Mouse (Mus musculus): ENCODE measurements around the gene Adcy1.
A peak's percentile ranks its signal among the peaks of the same experiment; 100 is the strongest.

Adcy1 gene

DNA sequence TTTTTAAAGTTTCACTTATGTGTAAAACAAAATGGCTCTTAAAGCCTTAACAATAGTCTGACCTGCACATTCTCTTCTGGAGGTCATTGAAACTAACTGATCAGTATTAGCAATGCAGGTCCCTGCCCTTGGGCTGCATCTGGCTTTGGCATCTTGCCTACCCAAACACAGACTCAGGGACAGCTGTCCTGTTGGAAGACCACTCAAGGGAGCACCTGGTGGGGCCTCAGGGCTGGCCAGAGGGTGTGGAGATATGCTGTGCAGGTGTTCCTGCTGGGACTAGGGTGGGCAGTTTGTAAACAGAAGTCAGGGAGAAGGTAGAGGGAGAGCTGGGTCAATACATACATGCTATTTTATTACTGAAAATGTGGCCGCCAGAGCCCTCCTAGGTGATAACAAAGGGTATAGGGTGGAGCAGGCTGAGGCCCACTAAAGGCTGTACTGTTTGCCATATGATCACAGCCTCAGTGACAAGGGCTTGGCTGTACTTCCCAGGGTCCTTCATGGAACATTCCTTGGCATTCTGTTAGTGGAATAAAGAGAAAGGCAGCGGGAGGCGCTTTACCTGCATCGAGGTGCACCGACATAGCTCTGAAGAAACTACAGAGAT is 73.1 kb downstream of the Adcy1 start:
- DNase-seq (ENCODE audit: low spot score in 2 of 2), result no peak

- no peak for DNase-seq (ENCODE audit: low spot score in 2 of 2)
Observed at GRCm38 (mm10) chr11:7138370-7138769, 75.1 kb downstream of the Adcy1 start.

DNA sequence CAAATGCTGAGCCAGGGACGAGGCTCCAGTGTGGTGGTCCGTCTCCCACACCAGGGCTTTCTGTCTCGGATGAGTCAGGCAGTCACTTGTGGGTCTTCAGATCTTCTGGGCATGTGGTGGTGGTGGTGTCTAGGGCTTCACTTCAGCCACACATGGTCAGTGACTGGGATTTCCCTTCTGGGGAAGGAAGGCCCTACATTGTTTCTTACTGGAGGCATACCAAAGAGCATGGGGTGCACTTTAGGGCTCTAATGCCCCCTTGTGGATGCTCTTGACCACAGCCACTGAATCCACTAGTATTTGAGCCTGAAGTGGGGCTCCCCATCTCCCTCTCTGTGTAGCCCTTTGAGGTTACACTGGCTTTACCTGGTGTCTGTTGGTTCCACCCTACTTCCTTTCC is 77.2 kb downstream of the Adcy1 start:
- peak in 1 of 2 experiments; percentile 13 for DNase-seq (ENCODE audit: low spot score in 2 of 2)

DNA sequence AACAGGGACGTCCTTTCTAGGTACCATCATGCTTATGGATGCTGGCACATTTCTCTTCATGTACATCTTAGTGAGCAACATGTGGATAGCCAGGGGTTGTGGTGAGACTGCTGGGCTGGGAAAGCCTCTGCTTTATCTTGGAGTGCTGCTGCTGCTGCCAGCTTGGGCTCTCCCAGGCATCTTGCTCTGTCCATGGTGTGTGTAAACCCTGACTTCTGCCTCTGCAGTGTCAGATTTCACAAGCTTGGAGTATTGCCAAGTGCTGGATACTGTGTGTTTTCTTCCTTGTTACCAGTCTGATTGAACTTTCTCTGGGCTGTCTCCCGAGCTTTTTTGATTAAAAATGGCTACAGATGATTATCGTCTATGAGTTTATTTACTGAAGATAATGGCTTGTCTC is 79.4 kb downstream of the Adcy1 start:
- peak; percentile 32 to 44 for DNase-seq (ENCODE audit: low spot score in 2 of 2)

GRCm38 (mm10) chr11:7144369-7144768 is 81.1 kb downstream of the Adcy1 start:
- no peak for DNase-seq (ENCODE audit: low spot score in 2 of 2)

- no peak for DNase-seq (ENCODE audit: low spot score in 2 of 2)
Observed at GRCm38 (mm10) chr11:7145221-7145620, 81.9 kb downstream of the Adcy1 start.

DNA sequence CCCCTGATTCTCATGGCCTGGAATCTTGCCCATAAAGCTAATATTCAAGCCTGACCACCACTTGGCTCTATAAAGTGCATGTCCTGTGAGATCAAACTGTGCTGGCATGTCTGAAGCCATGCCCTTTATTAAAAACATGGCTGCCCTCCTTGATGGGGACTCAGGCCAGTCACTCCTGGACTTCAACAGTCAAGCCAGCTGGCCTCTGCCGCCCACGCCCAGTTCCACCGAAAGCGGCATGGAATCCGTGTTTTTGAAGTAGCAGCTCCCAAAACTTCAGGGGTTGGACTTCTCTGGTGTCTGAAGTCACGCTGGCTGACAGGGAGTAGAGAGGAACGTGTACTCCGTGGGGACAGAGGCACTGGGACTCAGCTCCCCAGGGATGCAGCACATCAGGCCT is 84.2 kb downstream of the Adcy1 start:
- DNase-seq (ENCODE audit: low spot score in 2 of 2), result no peak

- no peak for DNase-seq (ENCODE audit: low spot score in 2 of 2)
Observed at GRCm38 (mm10) chr11:7147945-7148344, 84.7 kb downstream of the Adcy1 start.

GRCm38 (mm10) chr11:7149471-7149870 is 86.2 kb downstream of the Adcy1 start:
- no peak for DNase-seq (ENCODE audit: low spot score in 2 of 2)

DNA sequence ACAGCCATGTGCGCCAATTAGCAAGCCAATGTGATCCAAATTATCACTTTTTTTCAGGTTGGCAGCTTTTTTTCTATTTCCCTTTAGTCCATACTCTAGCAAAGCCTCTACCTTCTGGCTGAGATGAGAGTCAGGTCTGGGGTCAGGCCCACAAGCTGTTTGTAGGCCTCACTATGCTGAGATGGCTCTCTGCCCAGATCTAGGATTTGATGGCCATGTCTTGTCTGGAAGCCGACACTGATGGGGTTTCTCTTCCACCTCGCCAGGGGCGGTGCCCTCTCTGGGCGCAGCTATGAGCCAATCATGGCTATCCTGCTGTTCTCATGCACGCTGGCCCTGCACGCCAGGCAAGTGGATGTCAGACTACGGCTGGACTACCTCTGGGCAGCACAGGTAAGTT is 87.2 kb downstream of the Adcy1 start:
- no peak for DNase-seq (ENCODE audit: low spot score in 2 of 2)

- no peak for DNase-seq (ENCODE audit: low spot score in 2 of 2)
Observed at GRCm38 (mm10) chr11:7152371-7152770, 89.1 kb downstream of the Adcy1 start.

GRCm38 (mm10) chr11:7153081-7153480 is 89.8 kb downstream of the Adcy1 start:
- no peak for DNase-seq (ENCODE audit: low spot score in 2 of 2)

DNA sequence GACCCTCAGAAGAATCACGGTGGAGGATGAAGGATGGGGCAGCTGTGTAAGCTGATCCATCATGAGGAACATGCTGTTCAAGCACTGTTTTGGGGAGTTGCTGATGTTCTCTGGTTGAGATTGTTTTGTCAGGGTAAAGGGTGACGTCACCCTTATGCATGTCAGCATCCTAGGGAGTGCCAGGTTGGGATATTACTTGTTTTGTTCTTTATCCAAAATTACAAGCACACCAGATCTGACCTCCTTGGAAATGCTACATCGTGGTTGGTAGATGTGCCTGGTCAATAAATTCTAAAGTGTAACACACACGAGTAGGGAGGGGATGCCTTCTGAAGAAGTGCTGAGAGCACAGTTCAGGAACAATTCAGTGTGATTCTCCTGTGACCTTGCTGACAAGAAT is 93.1 kb downstream of the Adcy1 start:
- DNase-seq (ENCODE audit: low spot score in 2 of 2), result no peak

DNA sequence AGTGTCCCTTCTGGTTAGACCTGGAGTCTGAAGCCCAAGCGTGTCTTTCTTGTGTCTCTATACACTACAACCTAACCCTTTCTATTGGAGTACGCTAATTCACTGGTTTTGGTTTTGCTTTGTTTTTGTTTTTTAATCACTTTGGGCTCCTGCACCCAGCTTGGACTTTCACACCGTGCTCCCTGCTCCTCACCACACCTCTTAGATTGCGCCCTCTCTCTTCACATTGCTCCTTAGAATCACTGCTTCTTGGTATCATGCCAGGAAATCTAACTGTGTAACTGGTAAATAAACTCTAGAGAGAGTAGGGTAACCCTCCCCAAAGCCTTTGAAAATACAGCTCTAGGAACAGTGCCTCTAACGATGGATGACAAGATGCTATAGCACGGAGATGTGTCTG is 94.9 kb downstream of the Adcy1 start:
- DNase-seq (ENCODE audit: low spot score in 2 of 2), result no peak

- DNase-seq (ENCODE audit: low spot score in 2 of 2), result no peak
Observed at GRCm38 (mm10) chr11:7160146-7160545, 96.9 kb downstream of the Adcy1 start.

DNA sequence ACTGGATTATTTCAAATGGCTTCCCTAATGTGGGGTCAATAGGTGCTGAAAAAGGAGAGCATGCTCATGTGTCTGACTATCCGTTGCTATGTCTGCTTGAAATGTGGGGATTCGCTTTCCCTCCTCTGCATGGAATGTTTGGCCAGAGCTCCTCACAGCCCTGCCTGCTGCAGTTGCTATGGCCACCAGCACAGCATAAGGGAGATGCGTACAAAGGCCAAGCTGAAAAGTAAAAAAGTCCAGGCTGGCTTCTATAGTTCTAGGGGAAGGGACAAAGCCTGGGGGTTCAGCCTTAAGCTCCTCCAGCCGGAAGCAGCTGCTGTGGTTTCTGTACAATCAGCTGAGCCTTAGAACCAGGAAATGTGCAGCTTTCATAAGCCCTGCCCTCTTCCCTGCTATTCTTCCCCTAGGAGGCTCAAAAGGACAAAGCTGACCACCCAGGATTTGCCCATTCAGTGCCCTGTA is 97.4 kb downstream of the Adcy1 start:
- no peak for DNase-seq (ENCODE audit: low spot score in 2 of 2)

DNA sequence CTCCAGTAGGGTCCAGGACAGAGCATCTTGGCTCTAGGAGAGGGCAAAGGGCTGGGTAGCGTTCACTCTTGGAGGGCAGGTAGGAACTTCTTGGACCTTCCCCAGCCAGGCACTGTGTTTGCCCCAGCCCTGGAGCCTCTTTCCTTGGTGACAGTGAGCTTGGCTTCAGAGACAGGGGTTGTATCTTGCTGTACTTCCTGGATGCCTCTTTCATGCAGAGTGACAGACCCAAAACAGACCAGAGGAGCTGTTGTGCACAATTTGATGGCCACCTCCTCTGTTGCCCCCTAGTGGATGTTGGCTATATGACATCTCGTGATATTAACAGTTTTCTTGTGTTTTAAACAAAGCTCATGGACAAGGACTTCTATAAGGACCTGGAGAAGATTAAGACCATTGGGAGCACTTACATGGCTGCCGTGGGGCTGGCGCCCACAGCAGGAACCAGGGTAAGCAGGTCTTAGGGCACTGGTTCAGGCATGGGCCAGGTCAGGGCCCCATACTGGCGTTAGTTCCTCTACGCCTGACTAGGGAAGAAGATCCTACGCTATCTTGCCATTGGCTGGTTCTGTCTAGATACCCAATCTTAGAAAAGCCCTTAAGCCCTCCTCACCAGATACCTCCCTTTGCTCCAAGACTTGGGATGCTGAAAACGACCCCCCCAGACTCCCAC is 98.3 kb downstream of the Adcy1 start:
- DNase-seq (ENCODE audit: low spot score in 2 of 2), result no peak

DNA sequence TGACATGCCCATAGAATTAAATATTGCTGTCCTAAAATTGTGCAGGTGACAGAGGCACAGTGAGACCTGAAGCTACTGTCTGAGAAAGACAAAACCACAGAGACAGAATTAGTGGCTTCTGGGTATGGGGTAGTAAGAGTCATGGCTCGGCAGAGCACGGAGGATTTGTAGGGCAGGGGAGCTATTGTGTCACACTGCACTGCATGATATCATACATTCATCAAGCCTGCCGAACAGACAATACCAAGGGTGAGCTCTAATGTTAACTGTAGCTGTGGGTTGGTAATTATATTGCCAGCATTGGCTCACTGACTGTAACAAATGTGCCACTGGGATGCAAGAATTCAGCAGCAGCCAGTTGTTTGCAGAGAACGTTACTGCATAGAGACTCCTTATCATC is 101.1 kb downstream of the Adcy1 start:
- DNase-seq (ENCODE audit: low spot score in 2 of 2), result no peak

DNA sequence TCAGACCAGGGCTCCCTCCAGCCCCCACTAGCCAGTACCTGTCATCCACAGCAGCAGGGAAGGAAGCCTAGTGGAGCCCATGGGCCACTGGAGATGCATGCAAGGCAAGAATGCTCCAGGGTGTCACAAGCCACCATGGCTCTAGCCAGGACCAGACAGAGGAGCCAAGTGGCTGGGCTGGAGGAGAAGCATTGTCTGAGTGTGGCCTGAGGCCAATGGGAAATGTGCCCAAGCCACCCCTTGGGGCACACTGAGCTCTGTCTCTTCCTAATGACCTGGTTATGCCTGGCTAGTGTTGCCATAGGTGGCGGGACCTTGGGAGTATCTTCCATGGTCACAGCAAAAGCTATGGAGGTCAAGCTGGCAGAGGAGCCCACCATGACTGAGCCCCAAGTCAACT is 106.4 kb downstream of the Adcy1 start:
- DNase-seq (ENCODE audit: low spot score in 2 of 2), result no peak

- DNase-seq (ENCODE audit: low spot score in 2 of 2), result no peak
Observed at GRCm38 (mm10) chr11:7173664-7174063, 110.4 kb downstream of the Adcy1 start.

DNA sequence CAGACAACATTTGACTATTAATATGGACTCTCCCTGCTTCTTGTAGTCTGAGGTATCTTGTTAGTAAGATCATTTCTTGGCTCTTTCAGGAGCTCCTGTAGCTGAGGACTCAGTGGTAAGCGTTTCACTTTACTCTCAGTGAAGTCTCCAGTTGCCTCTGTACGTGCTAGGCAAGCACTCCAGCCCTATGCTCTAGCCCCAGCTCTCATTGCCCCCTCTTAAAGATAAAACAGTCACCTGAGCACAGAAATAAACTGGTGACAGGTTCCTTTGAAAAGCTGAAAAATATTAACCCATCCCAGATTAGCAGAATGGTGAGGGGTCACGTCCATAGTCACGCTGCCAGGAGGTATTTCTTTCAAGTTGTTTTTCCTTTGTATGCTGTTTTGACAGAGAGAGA is 115.4 kb downstream of the Adcy1 start:
- no peak for DNase-seq (ENCODE audit: low spot score in 2 of 2)

- no peak for DNase-seq (ENCODE audit: low spot score in 2 of 2)
Observed at GRCm38 (mm10) chr11:7179276-7179675, 116.0 kb downstream of the Adcy1 start.

GRCm38 (mm10) chr11:7182409-7183042 is 119.2 kb downstream of the Adcy1 start:
- no peak for DNase-seq (ENCODE audit: low spot score in 2 of 2)

Data from urinary bladder, postnatal 36 days (tissue).